Mouse (Mus musculus) T-helper 2 cell (primary cell): ENCODE data around the gene Entpd4b.
"Not testable (repeated sequence)": the region's sequence is repeated elsewhere in the genome, so short reads cannot be mapped to it uniquely, and the experiment has no call there.

Experiments
- in situ Hi-C: fragments of 300-600 bp; cut with MboI, MseI; formaldehyde crosslinking; loops from one replicate; pipeline ENCODE4 v1.15.1; 2025; ENCODE audit warnings: high pct_unique_total_duplicates

Entpd4b gene

DNA sequence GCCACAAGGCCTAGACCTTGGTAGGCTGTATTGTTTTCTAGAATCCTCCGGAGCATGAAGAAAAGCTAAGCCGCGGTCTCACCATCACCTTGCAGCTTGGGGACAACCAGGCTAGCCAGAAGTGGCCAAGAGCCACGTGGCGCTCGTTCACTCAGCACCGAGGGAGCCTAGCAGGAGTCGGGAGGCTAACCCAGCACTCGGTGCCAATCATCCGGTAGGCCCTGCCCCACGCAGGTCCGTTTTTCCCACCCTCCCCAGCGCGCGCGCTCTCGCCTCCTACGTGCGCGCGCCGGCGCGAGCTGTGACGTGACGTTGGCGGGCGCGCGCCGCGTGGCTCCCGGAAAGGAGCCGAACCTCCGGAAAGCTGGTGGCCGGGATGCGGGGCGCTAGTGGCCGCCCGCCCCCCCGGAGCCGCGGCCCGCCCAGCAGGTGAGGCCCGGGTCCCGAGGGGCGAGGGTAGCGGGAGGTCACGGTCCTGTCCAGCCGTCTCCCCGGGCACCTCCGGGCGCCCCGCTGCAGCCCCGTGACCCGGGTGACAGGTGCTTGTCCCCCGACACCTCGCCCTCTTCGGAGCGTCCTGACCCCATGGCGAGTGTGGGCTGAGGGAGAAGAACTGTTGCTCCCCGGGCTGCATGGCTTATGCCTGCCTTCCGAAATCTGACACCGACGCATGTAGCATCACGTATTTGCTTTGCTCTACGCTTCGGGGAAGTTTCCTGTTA is at the start of gene Entpd4b:
TSS of gene Entpd4b (plus strand) at position 315 of the 722 bp plus-strand sequence.
- in situ Hi-C loops, result not testable (repeated sequence)

DNA sequence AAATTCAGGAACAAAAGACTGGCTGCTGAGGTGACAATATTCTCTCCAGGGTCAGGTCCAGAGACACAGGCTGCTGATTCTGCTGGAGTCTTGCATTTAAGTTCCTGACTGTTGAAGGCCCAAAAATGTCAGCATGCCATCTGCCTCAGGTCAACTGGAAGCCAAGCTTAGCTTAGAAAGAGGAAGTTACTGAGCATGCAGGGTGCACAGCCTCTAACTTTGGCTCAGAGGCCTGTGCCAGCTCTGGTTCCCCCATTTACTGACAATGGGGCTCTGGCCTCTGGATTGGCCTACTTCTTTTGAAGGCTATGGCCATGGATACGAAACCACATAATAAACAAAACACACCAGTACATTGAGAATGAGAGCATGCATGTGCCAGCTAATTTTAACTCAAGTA is 48.2 kb upstream of the Entpd4b start:
- in situ Hi-C loops, result not testable (repeated sequence)

DNA sequence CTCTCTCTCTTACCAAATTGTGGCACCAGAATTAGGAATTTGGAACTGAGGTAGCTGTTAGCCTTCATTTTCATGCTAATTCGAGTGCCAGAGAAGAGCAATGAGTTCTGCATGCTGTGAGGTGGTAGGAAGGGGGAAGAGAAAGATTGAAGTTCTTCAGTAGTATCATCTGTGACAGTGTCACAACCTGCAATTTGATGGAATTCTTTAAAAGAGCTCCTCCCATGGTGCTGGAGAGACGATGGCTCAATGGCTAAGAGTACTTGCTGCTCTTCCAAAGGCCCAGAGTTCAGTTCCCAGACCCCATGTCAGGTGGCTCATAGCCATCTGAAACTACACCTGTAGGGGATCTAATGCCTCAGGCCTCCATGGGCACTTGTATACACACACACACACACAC is 42.8 kb upstream of the Entpd4b start, which contains the start of gene Gm27179:
TSS of gene Gm27179 (minus strand) at position 101 of the 400 bp plus-strand sequence.
- in situ Hi-C loops, result not testable (repeated sequence)

DNA sequence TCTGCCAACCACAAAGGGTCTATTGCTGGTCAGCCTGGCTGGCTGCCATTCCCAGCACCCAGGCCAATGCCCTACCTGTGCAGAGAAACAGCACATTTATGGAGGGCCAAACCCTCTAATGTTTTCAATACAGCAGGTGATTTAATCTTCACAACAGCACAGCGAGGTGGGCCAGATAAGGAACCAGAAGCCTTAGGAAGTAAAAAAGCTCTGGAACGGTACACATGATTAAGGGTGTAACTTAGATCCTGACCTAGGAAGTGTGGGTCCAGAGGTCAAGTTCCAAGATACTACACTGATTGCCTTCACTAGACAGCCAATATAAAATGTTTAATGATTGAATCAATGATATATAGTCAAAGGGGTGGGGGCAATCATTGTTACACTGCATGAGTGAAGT is 34.4 kb upstream of the Entpd4b start:
- in situ Hi-C loops, result not testable (repeated sequence)

DNA sequence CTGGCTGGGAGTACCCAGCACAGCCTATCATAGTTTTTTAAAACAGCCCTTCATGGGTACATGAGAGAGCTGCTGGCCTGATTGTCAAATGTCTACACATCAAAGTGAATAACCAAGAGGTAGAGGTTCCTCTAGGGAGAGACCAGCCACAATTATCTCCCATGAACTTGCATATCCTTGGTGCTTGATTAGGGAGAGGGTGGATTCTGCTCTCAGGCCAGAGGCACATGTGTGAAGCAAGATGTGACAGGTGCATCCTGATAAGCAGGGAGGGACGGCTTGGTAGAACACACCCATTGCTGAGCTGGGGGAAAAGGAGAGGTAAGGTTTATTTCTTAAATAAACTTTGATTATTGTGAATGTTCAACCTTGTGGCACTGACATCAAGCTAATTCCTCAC is 32.2 kb upstream of the Entpd4b start:
- in situ Hi-C loops, result not testable (repeated sequence)

DNA sequence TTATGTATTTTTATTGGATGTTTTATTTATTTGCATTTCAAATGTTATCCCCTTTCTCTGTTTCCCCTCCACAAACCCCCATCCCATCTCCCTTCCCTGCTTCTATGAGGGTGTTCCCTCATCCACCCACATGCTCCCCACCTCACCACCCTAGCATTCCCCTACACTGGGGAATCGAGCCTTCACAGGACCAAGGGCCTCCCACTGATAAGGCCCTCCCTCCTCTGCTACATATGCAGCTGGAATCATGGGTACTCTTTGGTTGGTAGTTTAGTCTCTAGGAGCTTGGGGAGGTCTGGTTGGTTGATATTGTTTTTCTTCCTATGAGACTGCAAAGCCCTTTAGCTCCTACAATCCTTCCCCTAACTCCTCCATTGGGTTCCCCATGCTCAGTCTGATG is 29.0 kb upstream of the Entpd4b start:
- in situ Hi-C loops, result not testable (repeated sequence)

DNA sequence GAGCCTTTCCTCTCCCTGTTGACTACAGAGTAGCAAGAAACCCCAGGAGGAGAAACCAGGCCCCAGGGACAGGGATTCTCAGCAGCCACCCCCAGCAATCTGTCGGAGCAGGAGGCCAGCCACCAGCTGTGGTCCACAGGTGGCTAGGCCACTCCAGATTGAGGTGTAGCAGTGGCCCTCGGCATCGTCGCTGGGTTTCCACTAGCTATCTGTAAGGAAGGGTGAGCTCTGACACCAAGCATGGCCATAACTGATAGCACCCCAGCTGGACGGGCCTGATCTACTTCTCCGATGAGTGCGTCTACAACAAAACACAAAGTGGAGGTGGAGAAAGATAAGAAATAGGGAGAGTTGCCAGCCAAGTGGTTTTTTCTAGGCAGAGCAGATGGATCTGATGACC is 18.7 kb upstream of the Entpd4b start:
- in situ Hi-C loops, result not testable (repeated sequence)

DNA sequence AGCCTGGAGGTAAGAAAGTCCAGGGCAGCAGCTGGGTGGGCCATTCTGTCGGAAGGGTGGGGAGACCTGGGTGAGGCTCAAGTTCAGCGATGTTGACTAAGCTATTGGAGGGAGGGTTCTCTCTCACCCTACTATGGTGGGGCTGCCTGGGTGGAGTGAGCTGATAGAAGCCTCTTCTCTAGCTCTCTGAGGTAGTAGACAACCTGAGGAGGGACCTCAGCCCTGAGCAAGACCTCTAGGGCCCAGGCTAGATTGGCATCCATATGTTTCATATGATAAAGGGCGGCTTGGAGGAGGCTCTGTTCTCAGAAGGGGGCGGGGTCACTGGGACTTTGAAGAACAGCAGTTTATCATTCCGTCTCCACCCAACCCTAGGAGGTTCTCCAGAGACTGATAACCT is 15.1 kb upstream of the Entpd4b start:
- in situ Hi-C loops, result not testable (repeated sequence)

DNA sequence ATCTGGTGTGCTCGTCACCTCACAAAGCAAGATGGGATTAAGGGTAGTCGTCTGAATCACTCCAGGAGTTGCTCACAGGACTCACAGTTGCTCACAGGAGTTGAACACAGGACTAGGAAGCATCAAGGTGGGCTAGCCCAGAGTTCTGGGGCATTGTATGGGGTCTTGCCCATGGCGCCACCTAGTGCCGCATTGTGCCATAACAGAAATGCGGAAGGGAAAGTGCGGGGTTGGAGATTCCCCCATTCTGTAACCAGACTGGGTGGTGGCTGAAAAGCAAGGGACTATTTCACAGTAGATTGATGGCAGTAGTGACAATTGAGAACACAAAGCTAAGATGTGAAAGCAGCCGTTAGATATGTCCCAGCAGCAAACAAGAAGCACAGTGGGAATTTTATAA is 12.5 kb upstream of the Entpd4b start:
- in situ Hi-C loops, result not testable (repeated sequence)

DNA sequence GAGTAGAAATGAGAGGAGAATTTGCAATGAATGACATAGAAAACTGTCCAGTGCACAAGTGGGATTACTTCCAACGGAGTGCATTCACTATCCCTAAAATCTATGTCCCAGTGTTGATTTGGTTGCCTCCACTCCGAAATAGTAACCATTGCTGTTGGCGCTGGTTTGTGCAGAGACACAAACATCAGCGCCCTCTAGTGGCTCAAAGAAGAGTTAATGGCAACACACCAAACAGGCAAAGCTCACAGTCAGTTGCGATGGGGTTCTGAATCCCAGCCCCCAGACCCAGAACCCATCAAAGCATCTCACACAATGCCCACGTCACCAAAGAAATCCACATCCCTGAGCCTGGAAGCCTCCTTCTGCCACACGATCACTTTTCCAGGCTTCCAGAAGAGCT is 11.2 kb upstream of the Entpd4b start:
- in situ Hi-C loops, result not testable (repeated sequence)

DNA sequence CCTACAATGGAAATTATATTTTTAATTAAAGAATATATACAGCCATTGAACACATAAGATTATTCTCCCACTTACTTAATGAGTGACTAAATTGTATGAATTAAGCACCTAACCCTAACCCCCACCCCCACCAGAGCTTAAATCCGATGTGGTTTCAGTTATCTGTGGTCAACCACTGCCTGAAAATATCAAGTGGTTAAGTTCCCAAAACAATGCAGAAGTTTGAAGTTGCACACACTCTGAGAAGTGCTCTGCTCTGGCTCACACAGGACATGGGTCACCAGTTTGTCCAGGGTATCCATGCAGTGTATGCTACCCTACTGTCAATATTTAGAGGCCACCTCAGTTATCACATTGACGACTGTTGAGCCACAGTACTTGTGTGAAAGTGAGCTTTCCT is 10.2 kb upstream of the Entpd4b start:
- in situ Hi-C loops, result not testable (repeated sequence)

DNA sequence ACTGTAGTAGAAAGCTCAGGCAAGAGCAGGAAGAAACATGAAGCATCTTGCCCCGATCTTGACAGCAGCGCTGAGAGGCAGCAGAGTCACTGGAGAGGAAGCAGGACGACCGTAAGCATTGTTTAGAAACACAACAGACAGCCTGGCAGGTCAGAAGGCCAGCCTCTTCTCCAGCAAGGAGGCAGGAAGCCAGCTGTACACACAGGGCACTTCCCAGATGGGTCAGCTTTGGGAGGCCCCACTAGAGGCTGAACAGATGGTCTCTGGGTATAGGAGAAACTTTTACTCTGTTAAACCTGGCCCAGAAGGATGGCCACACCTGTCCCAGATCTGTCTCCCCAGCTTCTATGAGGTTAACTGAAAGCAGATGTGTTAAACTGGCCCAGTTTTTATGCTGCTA is 7.9 kb upstream of the Entpd4b start:
- in situ Hi-C loops, result not testable (repeated sequence)

DNA sequence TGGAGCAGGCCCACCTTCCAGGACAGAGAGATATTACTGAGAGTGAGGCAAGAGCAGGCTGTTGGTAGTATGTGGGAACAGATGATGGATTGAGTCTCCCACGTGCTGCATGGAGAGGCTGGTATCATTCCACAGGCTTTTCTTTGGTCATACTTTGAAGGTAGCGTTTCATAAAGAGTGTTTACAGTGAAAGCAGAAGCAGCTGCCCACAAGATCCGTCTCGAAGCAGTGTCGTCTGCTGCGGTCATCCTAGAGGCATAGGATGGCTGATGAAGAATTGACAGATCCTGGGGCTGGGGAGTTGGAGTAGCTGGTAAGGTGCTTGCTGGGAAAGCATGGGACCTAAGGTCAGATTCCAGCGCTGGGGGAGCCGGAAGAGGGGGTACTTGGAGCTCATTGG is 1.6 kb downstream of the Entpd4b start:
- in situ Hi-C loops, result not testable (repeated sequence)

DNA sequence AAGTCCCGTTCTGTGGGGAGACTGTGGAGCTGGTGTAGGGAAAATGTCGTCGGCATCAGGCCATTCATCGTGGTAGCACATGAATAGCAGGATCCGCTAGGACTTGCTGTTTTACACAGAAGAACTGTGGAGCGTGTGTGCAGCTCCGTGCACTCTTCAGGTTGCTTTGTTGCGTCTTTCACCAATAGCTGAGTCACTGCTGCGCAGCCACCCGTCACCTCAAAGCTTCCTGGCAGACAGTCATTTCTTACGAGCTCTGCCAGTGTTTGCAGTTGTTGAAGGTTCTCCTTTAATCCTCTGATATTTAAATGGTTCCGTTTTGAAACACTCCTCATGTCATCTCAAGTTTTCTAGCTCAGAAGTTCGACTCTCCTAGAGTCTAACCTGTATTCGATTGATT is 2.3 kb downstream of the Entpd4b start:
- in situ Hi-C loops, result not testable (repeated sequence)
